Mouse (Mus musculus) hindbrain, postnatal 0 days (tissue): ENCODE measurements around the gene Ifne. TPM values are rescaled to one million over a fixed set of nuclear protein-coding genes. Genes with fewer than 3 reads are reported as not detected.

ENCODE experiments used
- ATAC-seq: fragments of 200-750 bp; cut with Nextera tagmentation; 2 replicates; pipeline ENCODE4 v1.8.0; 2017; ENCODE audit warnings: mild to moderate bottlenecking, moderate TSS enrichment, moderate library complexity
- DNase-seq: peaks from one replicate; pipeline ENCODE4 v3.0.0-alpha.2; 2015; ENCODE audit warnings: low spot score
- H3K27ac ChIP-seq: fragments of 300-500 bp; sonication (generic); 2 replicates; pipeline ENCODE4 v1.5.1; 2014; ENCODE audit warnings: mild to moderate bottlenecking
- H3K27me3 ChIP-seq: fragments of 300-500 bp; sonication (generic); 2 replicates; pipeline ENCODE4 v1.6.1; 2014; ENCODE audit warnings: low read length, mixed read lengths; ENCODE audit not compliant: insufficient read depth
- H3K36me3 ChIP-seq: fragments of 300-500 bp; sonication (generic); 2 replicates; pipeline ENCODE4 v1.6.1; 2014; ENCODE audit warnings: low read length, mixed read lengths; ENCODE audit not compliant: insufficient read depth
- H3K4me1 ChIP-seq: fragments of 300-500 bp; sonication (generic); 2 replicates; pipeline ENCODE4 v1.6.1; 2014; ENCODE audit warnings: antibody characterized with exemption, low read length, mixed read lengths; ENCODE audit not compliant: insufficient read depth
- H3K4me2 ChIP-seq: fragments of 300-500 bp; sonication (generic); 2 replicates; pipeline ENCODE4 v1.6.1; 2014; ENCODE audit warnings: low read depth, mild to moderate bottlenecking, low read length, moderate library complexity, mixed read lengths
- H3K4me3 ChIP-seq: fragments of 300-500 bp; sonication (generic); 2 replicates; pipeline ENCODE4 v1.5.1; 2014; ENCODE audit warnings: low read length
- H3K9ac ChIP-seq: fragments of 300-500 bp; sonication (generic); replicated peaks from 2 replicates; pipeline ENCODE4 v1.6.1; 2014; ENCODE audit warnings: mild to moderate bottlenecking, low read length, moderate library complexity, mixed read lengths
- H3K9me3 ChIP-seq: fragments of 300-500 bp; sonication (generic); 2 replicates; pipeline ENCODE4 v1.6.1; 2016; ENCODE audit warnings: low read length, mixed read lengths
- CTCF ChIP-seq: IDR thresholded peaks from 2 replicates; pipeline ENCODE4 v1.5.1; 2016; ENCODE audit warnings: antibody characterized with exemption, control low read depth, low read depth
- WGBS: fragments of 180-500 bp; shearing (Covaris S2); extraction: QIAGEN DNeasy Blood & Tissue Kit; methylation state at CpG from one replicate; pipeline ENCODE4 v1.1.7; 2014; 5-methylcytosine and 5-hydroxymethylcytosine counted together
- polyA plus RNA-seq: library from polyadenylated mRNA; unstranded; fragments of >200 nt; fragmentation: Nextera tagmentation; extraction: Ambion mirVana; gene quantifications from 2 replicates; pipeline ENCODE4 v1.2.1, GENCODE M21; 2015
- total RNA-seq: library from RNA; depleted of rRNA; stranded (reverse); fragments of >200 nt; gene quantifications from 2 replicates; pipeline ENCODE4 v1.2.3, GENCODE M21; 2014

Gene Ifne
- total and polyA plus RNA-seq, 2 experiments from 2014 or later, result not detected

DNA sequence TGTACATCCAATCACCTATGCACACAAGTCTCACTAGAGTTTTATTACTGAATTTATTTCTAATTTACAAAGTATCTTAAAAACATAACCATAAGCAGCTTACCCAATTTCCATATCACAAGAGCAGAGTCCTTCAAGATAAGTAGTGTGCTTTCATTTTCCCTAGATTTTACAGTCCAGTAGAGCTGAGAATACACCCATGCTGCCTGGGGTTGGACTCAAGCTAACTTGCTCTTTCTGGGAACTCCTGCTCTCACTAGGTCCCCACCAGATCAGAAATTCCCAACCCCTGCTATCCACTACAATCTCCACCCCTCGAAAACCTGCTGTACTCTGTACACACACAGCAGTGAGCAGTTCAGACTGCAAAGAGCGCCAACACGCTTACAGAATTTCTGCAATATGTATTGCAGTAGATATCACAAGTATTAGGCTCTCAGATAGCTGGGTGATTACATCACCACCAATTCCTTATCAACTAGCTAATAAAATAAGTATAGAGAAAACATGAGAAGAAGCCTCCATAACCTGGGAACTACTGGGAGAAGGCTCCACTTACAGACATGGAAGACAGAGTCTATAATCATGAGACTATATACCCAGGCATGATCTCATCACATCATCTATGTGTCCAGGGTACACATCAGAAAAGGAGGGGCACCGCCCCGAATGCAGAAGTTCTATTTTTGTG is 37.9 kb upstream of the Ifne start:
- DNase-seq, result no peak
- Histone ChIP-seq H3K4me3 (no peak overlapping the region), H3K36me3 (no peaks in the 10 kb centered on the region), H3K9ac (no peak overlapping the region), H3K9me3 (no peaks in the 10 kb centered on the region), H3K27ac (no peak overlapping the region), H3K27me3 (no peaks in the 10 kb centered on the region), H3K4me2 (no peak overlapping the region), H3K4me1 (no peaks in the 10 kb centered on the region)
- ATAC-seq, result no peak
- TF ChIP-seq CTCF, result no peak
- 96% methylated on average over 5 of the region's 5 CpGs for WGBS

DNA sequence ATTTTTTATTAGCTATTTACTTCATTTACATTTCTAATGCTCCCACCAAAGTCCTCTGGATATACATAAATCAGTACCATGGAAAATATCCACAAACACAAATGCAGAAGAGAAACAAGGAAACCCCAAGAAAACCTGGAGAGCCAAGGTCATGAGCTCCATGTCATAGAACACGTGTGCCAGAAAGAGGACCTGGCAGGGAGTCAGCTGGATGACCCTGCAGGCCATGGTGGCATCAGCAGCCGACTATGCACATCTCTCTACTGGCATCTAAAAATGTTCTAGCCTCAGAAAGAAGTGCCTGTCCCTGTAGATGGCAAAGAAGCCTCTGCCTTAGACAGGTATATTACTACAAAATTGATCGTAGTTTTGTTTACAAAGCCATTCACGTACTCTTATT is 36.3 kb upstream of the Ifne start:
- no peaks in the 10 kb centered on the region for H3K27me3 ChIP-seq
- TF ChIP-seq CTCF, result no peak
- no peaks in the 10 kb centered on the region for H3K9me3 ChIP-seq
- no peak overlapping the region for H3K27ac ChIP-seq
- DNase-seq (no peak), ATAC-seq (no peak)
- no peak overlapping the region for H3K4me2 ChIP-seq
- no peak overlapping the region for H3K4me3 ChIP-seq
- H3K4me1 ChIP-seq, result no peaks in the 10 kb centered on the region
- H3K36me3 ChIP-seq, result no peaks in the 10 kb centered on the region
- 72% methylated on average over 4 of the region's 4 CpGs for WGBS
- no peak overlapping the region for H3K9ac ChIP-seq

DNA sequence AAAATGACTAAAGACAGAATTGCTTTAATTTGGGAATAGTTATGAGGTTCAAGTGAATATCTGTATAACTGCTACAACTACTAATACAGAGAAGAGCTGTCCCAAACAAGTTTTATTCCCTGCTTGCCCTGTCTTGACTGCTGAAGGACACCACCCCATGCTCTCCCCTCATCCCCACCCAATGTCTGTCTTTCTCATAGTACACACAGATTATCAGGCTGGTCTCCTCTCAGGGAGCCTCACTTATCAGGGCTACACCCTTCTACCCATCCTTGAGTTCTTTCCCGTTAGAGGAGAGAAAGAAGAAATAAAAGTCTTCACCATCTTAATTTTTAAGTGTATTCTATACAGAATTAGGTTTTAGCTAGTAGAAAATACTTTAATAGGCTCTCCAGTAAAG is 34.0 kb upstream of the Ifne start:
- H3K4me2 ChIP-seq, result no peak overlapping the region
- no peaks in the 10 kb centered on the region for H3K36me3 ChIP-seq
- H3K4me3 ChIP-seq, result no peak overlapping the region
- WGBS, result 96% methylated on average over 1 of the region's 1 CpGs
- no peak for TF ChIP-seq CTCF
- H3K9me3 ChIP-seq, result no peaks in the 10 kb centered on the region
- H3K9ac ChIP-seq, result no peak overlapping the region
- no peak for DNase-seq
- H3K27me3 ChIP-seq, result no peaks in the 10 kb centered on the region
- ATAC-seq, result no peak
- H3K27ac ChIP-seq, result no peak overlapping the region
- no peaks in the 10 kb centered on the region for H3K4me1 ChIP-seq

DNA sequence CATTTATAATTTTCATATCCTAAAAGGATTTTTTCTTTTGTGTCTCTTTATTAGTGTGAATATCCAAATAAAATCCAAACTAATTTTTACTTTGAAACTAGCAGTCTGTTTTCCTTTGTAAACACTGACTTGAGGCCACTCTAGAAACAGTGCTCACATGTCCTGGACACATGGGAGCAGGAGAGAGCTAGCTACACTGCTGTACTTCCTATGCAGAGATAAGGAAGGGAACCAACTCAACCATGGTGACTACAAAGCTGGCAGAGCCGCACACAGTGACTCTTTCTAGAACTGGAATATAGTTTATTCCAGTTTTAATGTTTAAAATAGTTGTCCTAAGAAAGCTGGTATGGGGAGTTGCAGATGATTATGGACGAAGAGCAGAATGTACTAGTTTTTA is 32.9 kb upstream of the Ifne start:
- ATAC-seq (no peak), DNase-seq (no peak)
- 86% methylated on average over 2 of the region's 2 CpGs for WGBS
- TF ChIP-seq CTCF, result no peak
- no peaks in the 10 kb centered on the region for H3K36me3 ChIP-seq
- no peak overlapping the region for H3K9ac ChIP-seq
- H3K27ac ChIP-seq, result no peak overlapping the region
- H3K4me1 ChIP-seq, result no peaks in the 10 kb centered on the region
- no peaks in the 10 kb centered on the region for H3K9me3 ChIP-seq
- H3K4me2 ChIP-seq, result no peak overlapping the region
- H3K4me3 ChIP-seq, result no peak overlapping the region
- no peaks in the 10 kb centered on the region for H3K27me3 ChIP-seq

DNA sequence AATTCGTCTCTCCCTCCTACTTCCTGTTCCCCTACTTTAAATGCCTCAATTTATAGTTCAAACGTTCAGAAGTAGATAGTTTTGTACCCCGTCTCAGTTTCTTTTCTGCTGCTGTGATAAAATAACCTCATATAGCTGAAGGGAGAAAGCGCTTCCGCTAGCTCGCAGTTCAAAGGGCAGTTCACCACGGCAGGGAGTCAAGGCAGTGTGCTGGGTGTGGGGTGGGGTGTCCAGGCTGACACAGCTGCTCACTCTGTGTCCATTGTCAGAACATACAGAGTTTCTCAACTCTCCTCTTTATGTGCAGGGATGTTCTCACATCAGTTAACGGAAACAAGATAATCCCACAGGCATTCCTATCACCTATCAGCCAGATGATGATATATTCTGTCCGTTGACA is 32.2 kb upstream of the Ifne start:
- ATAC-seq (no peak), DNase-seq (no peak)
- Histone ChIP-seq H3K27ac (no peak overlapping the region), H3K4me3 (no peak overlapping the region), H3K9me3 (no peaks in the 10 kb centered on the region), H3K9ac (no peak overlapping the region), H3K4me2 (no peak overlapping the region), H3K36me3 (no peaks in the 10 kb centered on the region), H3K27me3 (no peaks in the 10 kb centered on the region), H3K4me1 (no peaks in the 10 kb centered on the region)
- 74% methylated on average over 9 of the region's 9 CpGs for WGBS
- no peak for TF ChIP-seq CTCF

DNA sequence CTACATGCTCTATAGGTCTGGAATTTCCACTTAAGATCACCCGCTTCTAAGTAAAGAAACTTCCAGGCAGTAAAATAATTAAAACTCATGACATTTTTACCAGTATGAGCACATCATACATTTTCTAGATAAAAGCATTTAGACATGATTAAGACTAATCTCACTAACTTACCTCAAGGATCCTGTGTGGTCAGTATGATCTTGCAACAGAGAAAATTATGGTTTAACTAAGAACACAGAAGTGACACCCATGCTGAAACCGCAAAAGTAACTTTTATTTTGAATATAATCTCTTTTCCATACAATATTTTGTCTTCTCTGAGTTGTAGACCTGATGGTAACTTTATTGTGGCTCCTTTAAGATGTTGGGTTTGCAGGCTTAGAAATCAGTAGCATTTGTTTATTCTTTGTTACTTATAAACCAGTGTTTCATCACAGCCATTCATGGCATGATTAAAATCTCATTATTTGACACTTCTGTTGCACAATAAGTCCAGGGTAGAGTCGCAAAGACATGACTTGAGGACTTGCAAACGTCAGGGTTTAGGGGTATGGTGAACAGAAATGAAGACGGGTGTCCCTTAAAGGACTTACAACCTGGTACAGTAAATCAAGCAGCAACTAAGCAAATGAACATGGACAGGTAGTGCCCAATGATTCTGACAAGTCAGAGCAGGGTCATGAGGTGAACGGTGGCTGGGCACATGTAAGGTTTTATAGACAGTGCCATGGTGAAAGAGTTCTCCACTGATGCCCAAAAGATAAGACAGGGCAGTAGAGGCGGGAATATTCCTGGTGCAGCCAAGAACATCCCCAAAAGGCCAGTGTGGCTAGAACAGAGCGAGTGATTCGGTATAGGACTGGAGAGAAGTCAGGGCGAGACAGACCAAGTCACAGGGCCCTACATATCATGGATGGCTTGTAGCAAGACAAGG is 29.9 kb upstream of the Ifne start:
- WGBS, result 90% methylated on average over 10 of the region's 10 CpGs
- no peak for DNase-seq
- TF ChIP-seq CTCF, result no peak

More for the DNA sequence above, 29.9 kb upstream of the Ifne start:
- H3K9me3 ChIP-seq, result no peaks in the 10 kb centered on the region
- no peak overlapping the region for H3K4me2 ChIP-seq
- H3K27me3 ChIP-seq, result no peaks in the 10 kb centered on the region
- H3K9ac ChIP-seq, result no peak overlapping the region
- H3K36me3 ChIP-seq, result no peaks in the 10 kb centered on the region
- H3K27ac ChIP-seq, result no peak overlapping the region
- no peaks in the 10 kb centered on the region for H3K4me1 ChIP-seq
- no peak for ATAC-seq
- no peak overlapping the region for H3K4me3 ChIP-seq
